Comparison of ENCODE assay signal across 14 mouse cellular contexts in genomic region chr4:48242482-48242881, GRCm38 (mm10).
"Had no signal": no experiment of that assay in that cellular context is flagged by ENCODE, and none has a peak within 500 bp of the region (broad histone marks: within the 10 kb centered on the region; RNA-seq: fewer than 3 reads in every experiment).

No protein-coding gene starts in this region.

- H3K27ac ChIP-seq: left cerebral cortex, adult 2 months; limb, embryonic 10.5 days; liver, embryonic 15.5 days; midbrain, embryonic 13.5 days; neural tube, embryonic 12.5 days had no signal

- H3K4me1 ChIP-seq: limb, embryonic 10.5 days; liver, embryonic 15.5 days; neural tube, embryonic 12.5 days had no signal

- DNase-seq: kidney, adult 18-20 months; kidney, postnatal 10 days; lung, adult 2 months; lung, postnatal 36 days; retina, postnatal 1 day; right cerebral cortex, postnatal 14 days; thymus, postnatal 36 days had no signal

- ATAC-seq: lung, postnatal 0 days; midbrain, embryonic 13.5 days had no signal

- H3K4me3 ChIP-seq: left cerebral cortex, adult 2 months; limb, embryonic 10.5 days; liver, embryonic 15.5 days; midbrain, embryonic 13.5 days; neural tube, embryonic 12.5 days had no signal

- H3K36me3 ChIP-seq: liver, embryonic 15.5 days; midbrain, embryonic 13.5 days; neural tube, embryonic 12.5 days had no signal

- H3K4me2 ChIP-seq: liver, embryonic 11.5 days; liver, embryonic 15.5 days; midbrain, embryonic 13.5 days; neural tube, embryonic 12.5 days had no signal

- H3K27me3 ChIP-seq: liver, embryonic 15.5 days; midbrain, embryonic 13.5 days; neural tube, embryonic 12.5 days had no signal

- H3K9me3 ChIP-seq: limb, embryonic 10.5 days; liver, embryonic 15.5 days; midbrain, embryonic 13.5 days; neural tube, embryonic 12.5 days had no signal

- H3K9ac ChIP-seq: liver, embryonic 15.5 days; midbrain, embryonic 13.5 days; neural tube, embryonic 12.5 days had no signal
